Mouse (Mus musculus) adrenal gland, postnatal 10 days (tissue): ENCODE results near the gene Gm10840. TPM values are rescaled to one million over a fixed set of nuclear protein-coding genes. Genes with fewer than 3 reads are reported as not detected.
"Not testable (repeated sequence)": the region's sequence is repeated elsewhere in the genome, so short reads cannot be mapped to it uniquely, and the experiment has no call there.

Source experiments
- DNase-seq: peaks from one replicate; pipeline ENCODE4 v3.0.0; 2021; ENCODE audit warnings: mixed read lengths
- long read RNA-seq, 2 experiments: library from polyadenylated mRNA; stranded (forward); transcript quantifications; one replicate each; pipeline ENCODE4 v2.0.0; 2021
- total RNA-seq, 2 experiments: library from RNA; stranded (reverse); gene quantifications; 2 replicates each; pipeline ENCODE4 v1.2.3; 2021

Gm10840 gene
- total RNA-seq, result not detected
- long read RNA-seq, experiment 1, partial matches to known transcripts, result 0 of 1 reads
- long read RNA-seq, experiment 1, other reads (novel, unspliced or antisense), result 0 of 1 reads
- long read RNA-seq, experiment 2, result 0 reads

GRCm38 (mm10) chr11:106160841-106161721 lies at the start of gene Gm10840, which contains the start of gene Limd2:
Gene Gm10840, plus strand, starts transcription at chr11:106160850.
Gene Limd2, minus strand, starts transcription at chr11:106160860.
- peak; percentile 42 for DNase-seq

GRCm38 (mm10) chr11:106111688-106112087 lies 49.0 kb upstream of the Gm10840 start:
- no peak for DNase-seq

GRCm38 (mm10) chr11:106122221-106122620 lies 38.4 kb upstream of the Gm10840 start:
- DNase-seq, result no peak

DNA sequence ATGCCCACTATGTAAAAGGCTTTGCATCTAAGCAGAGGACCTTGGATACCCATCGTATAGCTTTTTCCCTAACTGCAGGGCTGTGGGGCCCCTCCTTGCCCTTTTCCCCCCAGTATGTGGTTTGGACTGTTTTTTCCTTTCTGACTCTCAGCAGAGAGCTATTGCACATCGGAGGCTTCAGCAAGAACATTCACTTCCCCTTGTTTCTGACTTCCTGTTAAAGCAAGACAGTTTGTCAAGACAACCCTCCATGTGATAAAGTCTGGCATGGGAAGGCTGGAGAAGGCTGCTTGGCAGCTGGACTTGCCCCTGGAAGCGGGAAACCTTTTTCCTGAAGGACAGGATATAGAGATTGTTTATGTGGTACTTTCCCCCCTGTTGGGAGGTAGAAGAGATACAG lies 37.9 kb upstream of the Gm10840 start:
- DNase-seq, result peak; percentile 14

DNA sequence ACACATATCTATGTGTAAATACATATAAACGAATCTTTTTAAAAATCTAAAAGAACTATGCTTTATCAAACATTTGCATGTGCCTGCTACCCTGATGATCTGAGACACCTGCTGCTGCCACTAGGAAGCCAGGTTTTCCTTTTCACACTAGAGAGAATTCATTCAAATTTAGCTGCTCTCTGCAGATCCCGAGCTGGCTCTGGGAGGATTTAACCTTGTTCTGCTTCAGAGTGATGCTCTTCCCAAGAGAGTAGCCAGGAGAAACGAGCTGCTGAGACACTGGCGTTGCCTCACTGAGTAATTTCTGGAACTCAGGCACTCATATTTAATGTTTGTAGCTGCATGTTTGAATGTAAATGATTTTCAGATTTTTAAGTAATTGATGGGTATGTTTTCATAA lies 35.9 kb upstream of the Gm10840 start:
- DNase-seq, result no peak

GRCm38 (mm10) chr11:106125827-106126226 lies 34.8 kb upstream of the Gm10840 start:
- no peak for DNase-seq

GRCm38 (mm10) chr11:106126727-106127373 lies 33.8 kb upstream of the Gm10840 start:
- not testable (repeated sequence) for DNase-seq

- no peak for DNase-seq
These were observed 31.2 kb upstream of the Gm10840 start for GRCm38 (mm10) chr11:106129477-106129876.

DNA sequence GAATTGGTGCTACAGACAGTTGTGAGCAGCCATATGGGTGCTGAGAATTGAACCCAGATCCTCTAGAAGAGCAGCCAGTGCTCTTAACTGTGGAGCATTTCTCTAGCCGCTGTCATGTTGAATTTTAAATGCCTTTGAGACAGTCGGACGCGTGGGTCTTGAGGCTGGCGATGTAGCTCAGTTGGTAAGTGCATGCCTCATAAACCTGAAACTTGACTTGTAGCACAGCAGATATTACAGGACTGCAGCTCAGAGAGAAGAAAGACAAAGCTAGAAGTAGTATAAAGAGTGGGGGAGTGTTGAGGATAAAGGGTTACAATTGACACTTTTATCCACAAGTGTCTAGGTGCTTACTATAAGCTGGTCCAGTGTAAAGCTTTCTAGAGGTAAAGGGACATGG lies 28.1 kb upstream of the Gm10840 start:
- no peak for DNase-seq

DNA sequence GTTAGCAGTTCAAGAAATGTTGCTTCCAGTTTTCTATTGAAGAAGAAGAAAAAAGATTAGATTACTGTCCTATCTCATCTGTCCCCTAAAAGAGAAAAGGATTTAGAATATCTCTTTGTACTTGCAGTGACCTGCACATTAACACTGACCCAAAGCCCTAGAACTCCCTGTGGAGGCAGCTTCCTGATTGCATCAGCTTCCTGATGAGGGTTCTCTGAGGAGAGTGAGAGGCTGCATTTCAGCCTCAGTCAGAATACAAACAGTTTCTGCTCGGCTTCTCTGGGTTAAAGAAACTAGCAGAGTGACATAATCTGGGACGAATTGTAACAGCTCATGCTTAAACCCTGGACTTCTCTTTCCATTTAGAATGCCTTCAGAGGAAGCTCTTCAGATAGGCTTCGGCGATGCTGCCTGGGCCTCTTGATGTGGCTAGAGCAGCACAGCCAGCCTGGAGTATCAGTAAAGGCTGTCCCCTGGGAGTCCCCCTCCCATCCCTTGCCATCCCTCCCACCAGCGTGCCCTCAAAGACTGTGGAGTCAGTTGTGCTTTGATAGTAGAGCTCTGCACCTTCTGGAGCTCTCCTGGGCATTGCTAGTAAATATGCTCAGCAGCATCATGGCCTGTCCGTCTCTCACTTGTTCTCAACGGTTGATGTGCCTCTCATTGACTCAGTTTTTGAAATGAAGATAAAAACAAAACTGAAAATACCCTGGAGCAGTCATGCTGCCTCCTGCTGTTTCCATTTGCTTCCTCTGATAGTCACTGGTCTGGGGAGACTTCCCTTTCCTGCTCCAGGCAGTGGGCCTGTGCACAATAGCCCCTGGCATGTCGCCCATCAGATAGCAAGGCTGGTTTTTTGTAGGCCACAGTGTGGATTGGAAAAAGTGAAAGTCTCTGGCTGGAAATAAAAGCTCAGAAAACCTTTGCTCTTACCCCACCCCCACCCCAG lies 25.8 kb upstream of the Gm10840 start:
- peak; percentile 93 for DNase-seq

- DNase-seq, result no peak
These were observed 9.4 kb upstream of the Gm10840 start for GRCm38 (mm10) chr11:106151219-106151618.

GRCm38 (mm10) chr11:106152132-106152531 lies 8.5 kb upstream of the Gm10840 start:
- DNase-seq, result no peak

GRCm38 (mm10) chr11:106154091-106154490 lies 6.6 kb upstream of the Gm10840 start:
- DNase-seq, result no peak

GRCm38 (mm10) chr11:106154770-106155169 lies 5.9 kb upstream of the Gm10840 start:
- DNase-seq, result no peak

- DNase-seq, result no peak
These were observed 4.9 kb upstream of the Gm10840 start for GRCm38 (mm10) chr11:106155761-106156160.

- no peak for DNase-seq
These were observed 4.4 kb upstream of the Gm10840 start for GRCm38 (mm10) chr11:106156257-106156656.

DNA sequence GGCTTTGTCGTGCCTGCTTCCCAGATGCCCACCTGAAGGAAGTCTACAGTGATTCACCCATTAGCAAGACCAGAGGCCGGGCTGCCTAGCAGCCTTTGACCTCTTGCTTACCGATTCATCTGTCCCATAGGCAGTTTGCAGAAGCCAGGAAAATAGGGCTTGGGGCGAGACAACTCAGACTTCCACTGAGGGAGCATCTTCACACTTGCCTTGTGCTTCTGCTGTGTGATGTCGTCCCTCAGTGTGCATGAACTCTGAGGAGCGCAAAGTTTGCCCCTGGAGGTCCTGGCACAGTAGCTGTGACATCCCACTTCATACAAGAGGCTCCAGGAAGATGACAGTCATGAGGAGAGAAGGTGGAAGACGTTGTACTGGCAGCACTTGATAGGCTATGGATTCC lies 3.5 kb upstream of the Gm10840 start:
- no peak for DNase-seq

DNA sequence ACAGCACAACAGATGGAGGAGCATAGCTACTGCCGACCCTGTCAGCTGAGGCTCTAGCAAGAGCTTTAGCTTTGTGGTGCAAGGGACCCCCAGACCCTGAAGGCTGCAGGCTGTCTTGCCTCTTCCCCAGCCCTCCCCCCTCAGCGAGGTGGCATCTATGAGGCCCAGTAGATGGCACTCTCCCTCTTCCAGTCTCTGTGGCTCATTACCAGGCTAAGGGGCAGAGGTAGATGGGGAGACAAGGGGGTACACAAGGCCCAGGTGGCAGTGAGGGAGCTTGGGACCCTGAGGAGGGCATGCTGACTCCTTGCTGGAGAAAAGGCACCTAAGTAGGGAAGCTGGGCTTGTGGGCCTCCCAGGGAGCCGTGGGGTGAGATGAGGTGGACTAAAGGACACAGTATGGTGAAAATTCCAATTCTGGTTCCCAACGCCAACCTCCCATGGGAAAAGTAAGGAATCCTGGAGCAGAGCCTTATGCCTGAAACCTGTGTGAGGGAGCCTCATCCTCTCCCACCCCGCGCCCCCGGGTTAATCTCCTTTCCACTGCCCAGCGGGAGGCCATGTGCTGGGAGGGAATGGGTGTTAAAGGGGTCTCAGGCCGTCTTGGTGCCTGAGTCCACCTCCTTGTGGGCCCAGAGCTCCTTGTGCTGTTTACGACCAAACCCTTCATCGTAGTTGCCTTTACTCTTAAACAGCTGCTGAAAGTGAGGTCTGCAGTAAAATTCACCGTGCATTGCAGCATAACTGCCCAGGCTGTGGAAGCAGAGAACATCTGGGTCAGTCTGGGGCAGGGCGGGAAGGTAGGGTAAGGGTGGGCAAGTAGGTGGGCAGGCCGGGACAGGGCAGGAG lies 2.3 kb upstream of the Gm10840 start:
- DNase-seq, result peak; percentile 43

DNA sequence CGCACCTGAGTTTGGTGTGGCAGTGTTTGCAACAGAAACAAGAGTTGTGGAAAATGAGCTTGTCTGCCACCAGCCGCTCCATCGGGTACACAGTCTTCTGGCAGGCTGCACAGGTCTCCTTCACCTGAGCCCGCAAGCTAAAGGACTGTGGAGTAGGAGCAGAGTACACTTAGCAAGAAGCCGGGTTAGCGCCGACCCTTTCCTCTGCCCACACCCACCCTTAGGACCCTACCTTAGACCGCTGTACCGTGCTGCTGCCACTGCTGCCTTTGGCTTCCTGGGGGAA lies 1.8 kb upstream of the Gm10840 start:
- no peak for DNase-seq

GRCm38 (mm10) chr11:106159216-106159920 lies 1.3 kb upstream of the Gm10840 start:
- DNase-seq, result peak; percentile 49
